Mouse (Mus musculus): ENCODE measurements around the gene Ccr10. TPM values are rescaled to one million over a fixed set of nuclear protein-coding genes. Genes with fewer than 3 reads are reported as not detected.

Gene Ccr10
- polyA plus RNA-seq, 1 experiment from 2014 or later = not detected

DNA sequence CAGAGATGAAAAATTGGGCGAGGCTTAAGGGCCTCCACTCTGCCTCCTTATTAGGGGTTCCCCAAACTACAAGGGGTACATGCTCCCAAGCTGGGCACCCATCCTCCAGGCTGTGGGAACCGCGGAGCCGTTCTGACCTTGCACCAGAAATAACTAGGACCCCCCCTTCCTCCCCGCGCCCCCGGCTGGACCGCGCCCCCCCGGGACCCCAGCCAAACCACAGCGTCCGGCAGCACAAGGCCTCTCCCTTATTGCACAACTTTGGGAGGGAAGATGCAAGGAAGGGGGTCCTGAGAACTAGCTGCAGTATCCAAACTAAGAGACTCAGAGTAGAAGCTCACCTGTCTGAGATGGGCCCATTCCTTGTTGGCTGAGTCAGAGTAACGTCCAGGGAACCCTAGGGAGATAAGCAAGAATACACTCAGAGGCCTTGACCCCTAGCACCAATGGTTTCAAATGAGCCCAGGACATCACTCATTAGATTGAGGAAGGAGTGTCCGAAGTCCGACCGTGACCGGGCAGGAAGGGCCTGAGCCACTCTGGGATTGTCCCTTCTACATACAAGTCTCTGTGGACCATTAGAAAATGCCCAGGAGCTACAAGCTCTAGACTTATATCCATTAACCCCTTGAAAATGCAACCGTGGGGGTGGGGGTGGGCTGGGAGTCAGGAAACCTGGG, 6.8 kb downstream of the Ccr10 start:
- H3K9me3 ChIP-seq (ENCODE audit: control insufficient read depth, low read length) = no peaks in the 10 kb centered on the region
- peaks cover 51% of the 10 kb centered on the region for H3K27me3 ChIP-seq (replicated peaks; ENCODE audit: control insufficient read depth, insufficient read depth, low read length)
- no peak overlapping the region for H3K9ac ChIP-seq (replicated peaks; ENCODE audit: low read depth, low read length)
- ATAC-seq = no peak
- H3K27ac ChIP-seq (ENCODE audit: low read length) = no peak overlapping the region
- H3K36me3 ChIP-seq (ENCODE audit: control insufficient read depth, insufficient read depth) = peaks cover 2% of the 10 kb centered on the region; the same call in 1 of the 2 replicates
- H3K4me2 ChIP-seq (ENCODE audit: low read length) = no peak overlapping the region
- H3K4me3 ChIP-seq (replicated peaks; ENCODE audit: low read length) = no peak overlapping the region
- peaks cover 43% of the 10 kb centered on the region for H3K4me1 ChIP-seq (replicated peaks; ENCODE audit: control insufficient read depth, insufficient read depth, low read length)
- 69% methylated on average over 18 of the region's 18 CpGs for WGBS

DNA sequence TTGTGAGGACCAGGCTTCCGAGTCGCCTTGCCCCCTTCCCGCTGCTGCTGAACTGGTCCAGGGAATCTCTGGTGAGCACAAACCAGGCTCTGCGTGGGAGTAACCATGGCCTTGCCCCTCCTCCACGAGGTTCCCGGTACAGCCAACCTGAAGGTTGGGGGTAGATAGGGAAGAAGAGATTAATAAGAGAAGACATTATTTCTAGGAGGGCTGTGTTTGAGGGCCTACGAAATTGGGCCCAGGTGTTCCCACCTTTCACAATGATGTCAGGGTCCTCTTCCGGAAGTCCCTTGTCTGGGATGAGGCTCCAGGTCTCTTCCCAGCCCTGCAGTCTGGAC, 7.3 kb downstream of the Ccr10 start:
- Histone ChIP-seq H3K9ac (replicated peaks; ENCODE audit: low read depth, low read length) (no peak overlapping the region), H3K4me1 (replicated peaks; ENCODE audit: control insufficient read depth, insufficient read depth, low read length) (peaks cover 38% of the 10 kb centered on the region), H3K4me3 (replicated peaks; ENCODE audit: low read length) (no peak overlapping the region), H3K27ac (ENCODE audit: low read length) (no peak overlapping the region), H3K27me3 (replicated peaks; ENCODE audit: control insufficient read depth, insufficient read depth, low read length) (peaks cover 53% of the 10 kb centered on the region), H3K36me3 (ENCODE audit: control insufficient read depth, insufficient read depth) (peaks cover 2% of the 10 kb centered on the region; the same call in 1 of the 2 replicates), H3K9me3 (ENCODE audit: control insufficient read depth, low read length) (no peaks in the 10 kb centered on the region), H3K4me2 (ENCODE audit: low read length) (no peak overlapping the region)
- ATAC-seq = no peak
- 55% methylated on average over 8 of the region's 8 CpGs for WGBS

DNA sequence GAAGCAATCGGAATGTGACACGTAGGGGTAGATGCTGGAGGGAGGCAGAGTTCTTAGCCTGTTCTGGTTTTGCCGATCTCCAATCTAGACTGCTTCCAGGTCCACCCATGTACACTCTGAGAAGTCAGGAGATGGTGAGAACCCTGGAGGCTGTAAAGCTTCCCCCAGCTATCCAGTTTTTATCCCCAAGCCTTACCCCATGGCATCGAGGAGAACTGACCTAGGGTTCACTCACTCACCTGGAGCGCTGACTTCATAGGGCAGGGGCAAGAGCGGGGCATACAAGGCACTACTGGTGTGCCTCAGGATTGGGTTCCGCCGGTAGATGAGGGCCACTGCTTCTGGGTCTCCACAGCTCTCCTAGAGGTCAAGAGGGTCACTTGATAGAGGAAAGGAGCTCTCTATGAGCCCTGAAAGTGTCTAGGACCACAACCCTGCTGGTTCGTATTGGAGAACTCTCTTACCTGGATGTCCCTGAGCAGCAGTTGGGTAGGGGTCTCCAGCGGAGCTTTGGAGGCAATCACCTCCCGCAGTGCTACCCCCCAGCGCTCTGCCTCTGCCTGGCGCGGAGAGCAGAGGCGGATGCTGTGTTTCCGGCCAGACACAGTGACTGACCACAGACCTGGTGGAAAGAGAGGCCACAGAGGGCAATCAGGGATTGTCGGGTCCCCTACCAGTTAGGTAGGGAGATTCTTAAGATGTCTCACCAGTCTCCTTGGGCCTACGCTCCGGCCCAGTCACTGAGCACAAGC, 7.9 kb downstream of the Ccr10 start:
- ATAC-seq = no peak
- Histone ChIP-seq H3K9ac (replicated peaks; ENCODE audit: low read depth, low read length) (no peak overlapping the region), H3K27ac (ENCODE audit: low read length) (no peak overlapping the region), H3K4me1 (replicated peaks; ENCODE audit: control insufficient read depth, insufficient read depth, low read length) (peaks cover 34% of the 10 kb centered on the region), H3K4me3 (replicated peaks; ENCODE audit: low read length) (no peak overlapping the region), H3K9me3 (ENCODE audit: control insufficient read depth, low read length) (no peaks in the 10 kb centered on the region), H3K27me3 (replicated peaks; ENCODE audit: control insufficient read depth, insufficient read depth, low read length) (peaks cover 53% of the 10 kb centered on the region), H3K36me3 (ENCODE audit: control insufficient read depth, insufficient read depth) (peaks cover 2% of the 10 kb centered on the region; the same call in 1 of the 2 replicates), H3K4me2 (ENCODE audit: low read length) (no peak overlapping the region)
- 55% methylated on average over 19 of the region's 19 CpGs for WGBS

DNA sequence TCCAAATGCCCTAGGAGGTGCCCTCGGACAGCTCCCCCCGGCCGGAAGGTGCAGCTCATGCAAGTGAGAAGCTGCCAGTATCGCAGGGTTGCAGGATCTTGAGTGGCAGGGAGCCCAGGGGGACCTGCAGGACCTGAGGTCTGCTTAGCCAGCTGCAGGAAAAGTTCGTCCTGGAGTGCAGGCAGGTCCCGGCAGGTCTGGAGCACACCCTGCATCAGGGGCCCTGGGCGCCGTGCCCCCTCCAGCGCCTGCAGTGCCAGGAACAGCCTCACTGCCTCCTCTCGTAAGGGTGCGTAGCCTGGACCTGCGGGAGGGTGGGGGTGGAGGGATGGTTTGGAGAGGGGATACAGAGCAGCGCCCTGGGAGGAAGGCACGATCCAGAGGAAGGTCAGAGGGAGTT, 8.9 kb downstream of the Ccr10 start:
- no peak overlapping the region for H3K9ac ChIP-seq (replicated peaks; ENCODE audit: low read depth, low read length)
- 49% methylated on average over 14 of the region's 14 CpGs for WGBS

DNA sequence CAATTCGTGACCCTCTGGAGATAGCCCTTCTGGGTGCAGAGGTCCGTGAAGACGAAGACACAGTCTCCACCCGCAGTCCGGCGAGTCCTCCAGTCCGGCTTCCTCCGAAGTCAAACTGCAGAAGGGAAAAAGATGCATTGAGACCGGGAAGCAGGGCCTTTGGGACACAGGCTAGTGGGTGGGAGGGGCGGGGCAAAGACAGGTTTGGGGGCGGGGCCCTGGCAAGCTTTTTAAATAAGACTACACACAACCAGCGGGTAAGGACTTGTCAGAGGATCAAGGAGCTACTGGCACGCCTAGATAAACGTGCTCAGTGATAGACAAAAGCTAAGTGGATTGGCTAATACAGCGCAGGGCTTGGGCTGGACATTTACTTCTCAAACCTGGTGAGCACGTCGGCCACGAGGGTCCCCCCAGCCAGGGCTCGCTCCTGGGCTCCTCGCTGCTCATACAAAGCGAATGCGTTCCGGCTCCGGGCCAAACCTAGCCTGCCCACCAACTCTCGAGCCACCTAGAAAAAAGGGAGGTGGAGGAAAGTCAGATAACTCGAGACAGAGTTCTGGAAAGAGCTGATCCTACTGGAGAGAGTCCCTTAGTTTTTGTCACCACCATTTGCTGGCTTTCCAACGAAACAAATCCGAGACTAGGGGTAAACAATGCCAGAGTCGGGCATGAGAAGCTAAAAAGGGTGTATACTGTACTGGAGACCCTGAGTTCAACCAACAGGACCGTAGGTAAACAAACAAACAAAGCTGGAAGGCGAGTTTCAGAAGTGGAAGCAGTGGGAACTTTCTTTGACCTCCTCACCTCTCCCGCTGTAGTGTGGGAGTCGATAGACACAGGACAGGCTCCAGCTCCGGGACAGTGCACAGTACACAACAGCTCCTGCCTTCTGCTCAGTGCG, 10.3 kb downstream of the Ccr10 start:
- peaks cover 2% of the 10 kb centered on the region; the same call in 1 of the 2 replicates for H3K36me3 ChIP-seq (ENCODE audit: control insufficient read depth, insufficient read depth)
- H3K27me3 ChIP-seq (replicated peaks; ENCODE audit: control insufficient read depth, insufficient read depth, low read length) = peaks cover 48% of the 10 kb centered on the region
- H3K27ac ChIP-seq (ENCODE audit: low read length) = no peak overlapping the region
- WGBS = 28% methylated on average over 35 of the region's 35 CpGs
- no peak for ATAC-seq
- 0 out of 2 replicates have a peak overlapping the region, but pooled peaks have one; percentile 10 for H3K9ac ChIP-seq (replicated peaks; ENCODE audit: low read depth, low read length)
- H3K4me1 ChIP-seq (replicated peaks; ENCODE audit: control insufficient read depth, insufficient read depth, low read length) = peaks cover 17% of the 10 kb centered on the region
- H3K9me3 ChIP-seq (ENCODE audit: control insufficient read depth, low read length) = no peaks in the 10 kb centered on the region
- H3K4me3 ChIP-seq (replicated peaks; ENCODE audit: low read length) = no peak overlapping the region
- H3K4me2 ChIP-seq (ENCODE audit: low read length) = no peak overlapping the region

More for the DNA sequence above, 8.9 kb downstream of the Ccr10 start:
- no peak overlapping the region for H3K27ac ChIP-seq (ENCODE audit: low read length)
- ATAC-seq = no peak
- H3K9me3 ChIP-seq (ENCODE audit: control insufficient read depth, low read length) = no peaks in the 10 kb centered on the region
- H3K4me2 ChIP-seq (ENCODE audit: low read length) = no peak overlapping the region
- peaks cover 2% of the 10 kb centered on the region; the same call in 1 of the 2 replicates for H3K36me3 ChIP-seq (ENCODE audit: control insufficient read depth, insufficient read depth)
- H3K27me3 ChIP-seq (replicated peaks; ENCODE audit: control insufficient read depth, insufficient read depth, low read length) = peaks cover 53% of the 10 kb centered on the region
- no peak overlapping the region for H3K4me3 ChIP-seq (replicated peaks; ENCODE audit: low read length)
- H3K4me1 ChIP-seq (replicated peaks; ENCODE audit: control insufficient read depth, insufficient read depth, low read length) = peaks cover 27% of the 10 kb centered on the region

DNA sequence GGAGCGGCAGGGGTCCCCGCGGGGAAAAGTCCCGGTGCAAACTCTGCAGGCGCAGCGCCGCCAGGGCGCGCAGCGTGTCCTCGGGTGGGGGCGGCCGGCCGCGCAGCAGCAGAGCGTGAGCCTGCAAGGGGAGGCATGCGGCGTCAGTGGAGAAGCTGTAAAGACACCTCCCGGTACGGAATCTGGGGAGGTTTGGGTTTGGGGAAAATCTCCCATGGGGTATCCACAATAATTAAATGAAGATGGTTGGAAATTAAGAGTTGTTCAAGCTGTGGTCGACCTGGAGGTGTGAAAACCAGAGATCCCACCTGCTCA, 10.9 kb downstream of the Ccr10 start:
- WGBS = 18% methylated on average over 21 of the region's 21 CpGs
- H3K9me3 ChIP-seq (ENCODE audit: control insufficient read depth, low read length) = no peaks in the 10 kb centered on the region
- peaks cover 48% of the 10 kb centered on the region for H3K27me3 ChIP-seq (replicated peaks; ENCODE audit: control insufficient read depth, insufficient read depth, low read length)
- H3K4me3 ChIP-seq (replicated peaks; ENCODE audit: low read length) = peak overlapping the region; percentile 13
- H3K4me1 ChIP-seq (replicated peaks; ENCODE audit: control insufficient read depth, insufficient read depth, low read length) = peaks cover 11% of the 10 kb centered on the region
- no peak overlapping the region for H3K27ac ChIP-seq (ENCODE audit: low read length)
- 0 out of 2 replicates have a peak overlapping the region, but pooled peaks have one; percentile 10 for H3K9ac ChIP-seq (replicated peaks; ENCODE audit: low read depth, low read length)
- peaks cover 2% of the 10 kb centered on the region; the same call in 1 of the 2 replicates for H3K36me3 ChIP-seq (ENCODE audit: control insufficient read depth, insufficient read depth)
- ATAC-seq = no peak
- peak overlapping the region; percentile 43 for H3K4me2 ChIP-seq (ENCODE audit: low read length)

DNA sequence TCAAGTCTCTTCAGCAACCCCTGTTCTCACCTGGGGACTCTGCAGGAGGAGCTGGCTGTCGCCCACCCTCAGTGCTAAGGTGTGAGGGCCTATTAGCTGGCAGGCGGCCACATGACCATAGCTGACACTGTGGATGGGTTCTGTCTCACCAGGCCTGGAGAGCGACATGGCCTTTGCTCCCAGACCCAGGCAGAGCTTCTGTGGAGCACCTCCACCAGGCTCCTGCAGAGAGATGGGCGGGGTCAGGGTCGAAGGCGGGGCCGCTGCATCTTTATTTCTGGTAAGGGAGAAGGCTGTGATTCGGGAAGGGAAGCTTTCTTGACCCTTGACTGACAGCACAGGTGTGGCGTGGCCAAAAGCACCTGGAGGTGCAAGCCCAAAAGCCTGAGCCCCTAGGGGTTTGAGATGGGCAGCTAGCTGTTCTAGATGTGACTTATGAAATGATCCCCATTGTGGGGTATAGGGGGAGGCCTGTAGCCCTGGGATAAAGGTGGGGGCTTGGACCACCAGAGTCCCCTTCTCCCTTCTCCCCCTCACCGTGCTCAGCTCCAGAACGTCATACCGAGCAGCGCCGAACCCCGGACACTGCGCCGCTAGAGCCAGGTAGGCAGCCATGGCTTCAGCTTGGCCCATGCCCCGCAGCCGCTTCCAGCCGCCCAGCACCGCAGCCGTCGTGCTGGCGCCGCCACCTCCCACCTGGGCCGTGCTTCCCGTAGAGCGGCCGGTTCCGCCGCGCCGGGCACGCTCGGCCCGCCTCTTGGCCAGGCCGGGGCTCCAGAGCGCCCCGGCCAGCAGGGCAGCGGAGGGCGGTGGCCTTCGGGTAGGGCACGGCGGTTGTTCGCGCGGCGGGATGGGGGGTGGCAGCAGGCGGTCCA, 11.5 kb downstream of the Ccr10 start:
- Histone ChIP-seq H3K9ac (replicated peaks; ENCODE audit: low read depth, low read length) (0 out of 2 replicates have a peak overlapping the region, but pooled peaks have one; percentile 10), H3K4me2 (ENCODE audit: low read length) (peak overlapping the region; percentile 43), H3K4me1 (replicated peaks; ENCODE audit: control insufficient read depth, insufficient read depth, low read length) (peaks cover 11% of the 10 kb centered on the region), H3K27ac (ENCODE audit: low read length) (no peak overlapping the region), H3K27me3 (replicated peaks; ENCODE audit: control insufficient read depth, insufficient read depth, low read length) (peaks cover 48% of the 10 kb centered on the region), H3K36me3 (ENCODE audit: control insufficient read depth, insufficient read depth) (peaks cover 2% of the 10 kb centered on the region; the same call in 1 of the 2 replicates), H3K9me3 (ENCODE audit: control insufficient read depth, low read length) (no peaks in the 10 kb centered on the region), H3K4me3 (replicated peaks; ENCODE audit: low read length) (peak overlapping the region; percentile 13)
- ATAC-seq = no peak
- whole genome bisulfite sequencing = 18% methylated on average over 49 of the region's 49 CpGs

DNA sequence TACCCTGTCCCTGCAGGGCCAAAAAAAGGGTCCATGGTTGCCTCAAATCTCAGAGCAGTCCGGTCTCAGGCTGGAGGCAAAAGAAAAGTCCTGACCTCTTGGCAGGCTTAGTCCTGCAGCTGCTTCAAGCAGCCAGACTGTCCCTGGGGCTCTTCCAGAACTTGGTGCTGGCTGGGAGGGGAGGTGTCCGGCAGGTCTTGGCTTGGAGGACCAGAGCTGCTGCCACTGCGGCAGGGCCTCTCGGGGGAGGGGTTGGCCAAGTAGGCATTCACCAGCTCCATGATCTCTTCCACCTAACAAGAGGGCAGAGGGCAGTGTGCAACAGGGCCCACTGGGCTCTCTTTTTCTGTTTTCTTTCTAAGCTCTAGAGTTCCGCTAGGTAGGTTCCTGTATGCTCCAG, 12.5 kb downstream of the Ccr10 start:
- Histone ChIP-seq H3K36me3 (ENCODE audit: control insufficient read depth, insufficient read depth) (peaks cover 2% of the 10 kb centered on the region; the same call in 1 of the 2 replicates), H3K9ac (replicated peaks; ENCODE audit: low read depth, low read length) (no peak overlapping the region), H3K27me3 (replicated peaks; ENCODE audit: control insufficient read depth, insufficient read depth, low read length) (peaks cover 43% of the 10 kb centered on the region), H3K4me3 (replicated peaks; ENCODE audit: low read length) (no peak overlapping the region), H3K4me2 (ENCODE audit: low read length) (no peak overlapping the region), H3K4me1 (replicated peaks; ENCODE audit: control insufficient read depth, insufficient read depth, low read length) (peaks cover 11% of the 10 kb centered on the region), H3K27ac (ENCODE audit: low read length) (no peak overlapping the region), H3K9me3 (ENCODE audit: control insufficient read depth, low read length) (no peaks in the 10 kb centered on the region)
- no peak for ATAC-seq
- 48% methylated on average over 5 of the region's 5 CpGs for WGBS

All from forebrain, embryonic 16.5 days (tissue).